Mouse (Mus musculus) liver, adult 2 months (tissue): ENCODE data around the gene Cfap77. TPM values are rescaled to one million over a fixed set of nuclear protein-coding genes. Genes with fewer than 3 reads are reported as not detected.

ENCODE experiments used
- DNase-seq: peaks from one replicate; pipeline ENCODE4 v3.0.0-alpha.2; 2011; ENCODE audit warnings: low read depth, low spot score; ENCODE audit errors: extremely low read depth
- H3K27ac ChIP-seq: fragments of 200-500 bp; replicated peaks from 2 replicates; pipeline ENCODE4 v1.5.1; 2012; ENCODE audit warnings: low read depth, mild to moderate bottlenecking, control low read depth, inconsistent platforms, low read length; ENCODE audit not compliant: insufficient read depth
- H3K27me3 ChIP-seq: fragments of 200-500 bp; 2 replicates; pipeline ENCODE4 v1.6.1; 2012; ENCODE audit warnings: mild to moderate bottlenecking, moderate library complexity, low read length, inconsistent platforms; ENCODE audit not compliant: control insufficient read depth, insufficient read depth
- H3K36me3 ChIP-seq: fragments of 200-500 bp; 2 replicates; pipeline ENCODE4 v1.6.1; 2012; ENCODE audit warnings: low read length, inconsistent platforms; ENCODE audit not compliant: control insufficient read depth, insufficient read depth
- H3K4me1 ChIP-seq: fragments of 200-500 bp; 2 replicates; pipeline ENCODE4 v1.6.1; 2011; ENCODE audit warnings: low read length; ENCODE audit not compliant: control insufficient read depth, insufficient read depth
- H3K4me3 ChIP-seq: fragments of 200-500 bp; 2 replicates; pipeline ENCODE4 v1.5.1; 2011; ENCODE audit warnings: low read depth, mild to moderate bottlenecking, control low read depth, low read length, moderate library complexity; ENCODE audit not compliant: insufficient read depth
- H3K79me2 ChIP-seq: fragments of 200-500 bp; 2 replicates; pipeline ENCODE4 v1.6.1; 2012; ENCODE audit warnings: inconsistent platforms, mild to moderate bottlenecking, low read length, moderate library complexity; ENCODE audit not compliant: control insufficient read depth, insufficient read depth
- H3K9ac ChIP-seq: fragments of 200-500 bp; 2 replicates; pipeline ENCODE4 v1.6.1; 2012; ENCODE audit warnings: low read depth, mild to moderate bottlenecking, control low read depth, inconsistent platforms, low read length
- CTCF ChIP-seq: fragments of 200-500 bp; IDR thresholded peaks from 2 replicates; pipeline ENCODE4 v1.5.1; 2011; ENCODE audit warnings: low read depth, low read length, control low read depth
- POLR2A ChIP-seq: fragments of 200-500 bp; IDR thresholded peaks from 2 replicates; pipeline ENCODE4 v1.6.1; 2011; ENCODE audit warnings: low read length, control low read depth; ENCODE audit not compliant: insufficient read depth; ENCODE audit errors: extremely low read depth
- WGBS: fragments of 180-500 bp; shearing (Covaris S2); methylation state at CpG from one replicate; pipeline ENCODE4 v1.1.7; 2018; 5-methylcytosine and 5-hydroxymethylcytosine counted together
- polyA plus RNA-seq: library from polyadenylated mRNA; depleted of rRNA; stranded (reverse); fragments of >200 nt; gene quantifications from 2 replicates; pipeline ENCODE4 v1.2.3, GENCODE M21; 2012
- total RNA-seq: library from RNA; depleted of rRNA; stranded (reverse); fragments of >200 nt; gene quantifications from 2 replicates; pipeline ENCODE4 v1.2.3, GENCODE M21; 2014

Cfap77 gene
- total and polyA plus RNA-seq, 2 experiments = 0.06 TPM; not detected in 1

GRCm38 (mm10) chr2:28907691-28908388, 147.0 kb downstream of the Cfap77 start:
- TF ChIP-seq CTCF = no peak
- no peak for TF ChIP-seq POLR2A
- no peak overlapping the region for H3K27ac ChIP-seq
- WGBS = 26% methylated on average over 10 of the region's 10 CpGs
- H3K27me3 ChIP-seq = peaks cover 15% of the 10 kb centered on the region
- H3K79me2 ChIP-seq = no peaks in the 10 kb centered on the region
- no peaks in the 10 kb centered on the region for H3K36me3 ChIP-seq
- peak; percentile 46 for DNase-seq
- 0 out of 2 replicates have a peak overlapping the region, but pooled peaks have one; percentile 8 for H3K4me3 ChIP-seq
- peaks cover 9% of the 10 kb centered on the region; the same call in 1 of the 2 replicates for H3K4me1 ChIP-seq
- H3K9ac ChIP-seq = no peak overlapping the region

GRCm38 (mm10) chr2:28905561-28905960, 149.3 kb downstream of the Cfap77 start:
- TF ChIP-seq POLR2A = no peak
- TF ChIP-seq CTCF = no peak
- H3K27ac ChIP-seq = no peak overlapping the region
- H3K4me3 ChIP-seq = no peak overlapping the region
- no peaks in the 10 kb centered on the region for H3K79me2 ChIP-seq
- no peak overlapping the region for H3K9ac ChIP-seq
- H3K4me1 ChIP-seq = peaks cover 9% of the 10 kb centered on the region; the same call in 1 of the 2 replicates
- 58% methylated on average over 4 of the region's 4 CpGs for WGBS
- H3K27me3 ChIP-seq = no peaks in the 10 kb centered on the region; the same call in 1 of the 2 replicates
- H3K36me3 ChIP-seq = 0 out of 2 replicates have a peak, but pooled peaks cover 1% of the 10 kb centered on the region
- peak; percentile 70 for DNase-seq

- peaks cover 9% of the 10 kb centered on the region; the same call in 1 of the 2 replicates for H3K4me1 ChIP-seq
- no peaks in the 10 kb centered on the region for H3K27me3 ChIP-seq
- H3K27ac ChIP-seq = no peak overlapping the region
- no peak overlapping the region for H3K4me3 ChIP-seq
- H3K9ac ChIP-seq = no peak overlapping the region
- 92% methylated on average over 9 of the region's 9 CpGs for WGBS
- H3K79me2 ChIP-seq = no peaks in the 10 kb centered on the region
- TF ChIP-seq POLR2A (no peak), CTCF (no peak)
- DNase-seq = no peak
- 0 out of 2 replicates have a peak, but pooled peaks cover 1% of the 10 kb centered on the region for H3K36me3 ChIP-seq
These were observed 150.1 kb downstream of the Cfap77 start for GRCm38 (mm10) chr2:28904786-28905185.

GRCm38 (mm10) chr2:28903871-28904270, 151.0 kb downstream of the Cfap77 start:
- no peak for TF ChIP-seq POLR2A
- no peak for TF ChIP-seq CTCF
- Histone ChIP-seq H3K79me2 (no peaks in the 10 kb centered on the region), H3K27ac (no peak overlapping the region), H3K4me3 (no peak overlapping the region), H3K4me1 (peaks cover 9% of the 10 kb centered on the region; the same call in 1 of the 2 replicates), H3K27me3 (no peaks in the 10 kb centered on the region), H3K9ac (no peak overlapping the region), H3K36me3 (0 out of 2 replicates have a peak, but pooled peaks cover 1% of the 10 kb centered on the region)
- no peak for DNase-seq
- 90% methylated on average over 5 of the region's 5 CpGs for WGBS

DNA sequence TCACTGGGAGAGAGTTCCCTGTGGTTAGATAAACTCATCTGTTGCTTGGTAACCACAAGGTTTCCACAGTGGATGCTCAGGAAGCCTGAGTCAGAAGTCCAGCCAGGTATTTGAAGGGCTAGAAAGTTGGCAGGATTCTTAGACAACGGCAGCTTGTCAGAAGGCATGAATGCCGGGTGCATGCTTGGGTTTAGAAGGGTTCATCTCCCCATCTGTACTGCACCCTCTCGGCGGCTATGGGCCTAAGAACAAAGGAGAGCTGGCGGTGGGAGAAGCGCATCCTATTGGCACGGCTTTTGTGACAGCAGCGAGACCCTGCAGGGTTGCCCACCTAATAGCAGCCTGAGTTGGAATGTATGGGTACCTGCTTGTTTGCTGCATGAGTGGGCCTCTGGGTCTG, 152.6 kb downstream of the Cfap77 start:
- no peak for DNase-seq
- H3K4me1 ChIP-seq = 0 out of 2 replicates have a peak, but pooled peaks cover 3% of the 10 kb centered on the region

More for the DNA sequence above, 152.6 kb downstream of the Cfap77 start:
- Histone ChIP-seq H3K27ac (no peak overlapping the region), H3K36me3 (0 out of 2 replicates have a peak, but pooled peaks cover 1% of the 10 kb centered on the region), H3K27me3 (no peaks in the 10 kb centered on the region), H3K9ac (no peak overlapping the region), H3K4me3 (no peak overlapping the region), H3K79me2 (no peaks in the 10 kb centered on the region)
- WGBS = 94% methylated on average over 8 of the region's 8 CpGs
- no peak for TF ChIP-seq POLR2A
